Mouse (Mus musculus) lung, postnatal 0 days (tissue): ENCODE data around the gene Aprt. TPM values are rescaled to one million over a fixed set of nuclear protein-coding genes. Genes with fewer than 3 reads are reported as not detected.

Source experiments
- ATAC-seq: fragments of 200-750 bp; cut with Nextera tagmentation; 2 replicates; pipeline ENCODE4 v1.8.0; 2017; ENCODE audit warnings: moderate library complexity
- DNase-seq: peaks from one replicate; pipeline ENCODE4 v3.0.0-alpha.2; 2016; ENCODE audit warnings: low spot score
- H3K27ac ChIP-seq: fragments of 300-500 bp; sonication (generic); 2 replicates; pipeline ENCODE4 v1.5.1; 2014; ENCODE audit warnings: antibody characterized with exemption, mild to moderate bottlenecking, low read length, mixed read lengths
- H3K27me3 ChIP-seq: fragments of 300-500 bp; sonication (generic); replicated peaks from 2 replicates; pipeline ENCODE4 v1.6.1; 2014; ENCODE audit warnings: low read length, mixed read lengths; ENCODE audit not compliant: insufficient read depth
- H3K36me3 ChIP-seq: fragments of 300-500 bp; sonication (generic); 2 replicates; pipeline ENCODE4 v1.6.1; 2014; ENCODE audit warnings: low read length, mixed read lengths; ENCODE audit not compliant: insufficient read depth
- H3K4me1 ChIP-seq: fragments of 300-500 bp; sonication (generic); 2 replicates; pipeline ENCODE4 v1.6.1; 2014; ENCODE audit warnings: antibody characterized with exemption, low read depth, low read length, mixed read lengths; ENCODE audit not compliant: insufficient read depth
- H3K4me2 ChIP-seq: fragments of 300-500 bp; sonication (generic); replicated peaks from 2 replicates; pipeline ENCODE4 v1.6.1; 2014; ENCODE audit warnings: low read depth, mild to moderate bottlenecking, low read length, moderate library complexity, mixed read lengths
- H3K4me3 ChIP-seq: fragments of 300-500 bp; sonication (generic); 2 replicates; pipeline ENCODE4 v1.5.1; 2014; ENCODE audit warnings: low read depth, low read length
- H3K9ac ChIP-seq: fragments of 300-500 bp; sonication (generic); replicated peaks from 2 replicates; pipeline ENCODE4 v1.6.1; 2014; ENCODE audit warnings: low read depth, mild to moderate bottlenecking
- H3K9me3 ChIP-seq: fragments of 300-500 bp; sonication (generic); 2 replicates; pipeline ENCODE4 v1.6.1; 2016; ENCODE audit warnings: low read length, mixed read lengths
- CTCF ChIP-seq: IDR thresholded peaks from 2 replicates; pipeline ENCODE4 v1.5.1; 2016; ENCODE audit warnings: antibody characterized with exemption, mild to moderate bottlenecking
- EP300 ChIP-seq: IDR thresholded peaks from 2 replicates; pipeline ENCODE4 v1.6.1; 2016; ENCODE audit warnings: antibody characterized with exemption, mild to moderate bottlenecking, control low read depth
- WGBS: fragments of 180-500 bp; shearing (Covaris S2); extraction: QIAGEN DNeasy Blood & Tissue Kit; methylation state at CpG from one replicate; pipeline ENCODE4 v1.1.7; 2014; 5-methylcytosine and 5-hydroxymethylcytosine counted together
- polyA plus RNA-seq: library from polyadenylated mRNA; unstranded; fragments of >200 nt; fragmentation: Nextera tagmentation; extraction: Ambion mirVana; gene quantifications from 2 replicates; pipeline ENCODE4 v1.2.1, GENCODE M21; 2015

Gene Aprt
- polyA plus RNA-seq, 1 experiment from 2014 or later, result 206 TPM

- ATAC-seq (no peak), DNase-seq (no peak)
- Histone ChIP-seq H3K4me1 (no peaks in the 10 kb centered on the region), H3K4me2 (no peak overlapping the region), H3K4me3 (no peak overlapping the region), H3K36me3 (no peaks in the 10 kb centered on the region), H3K9me3 (no peaks in the 10 kb centered on the region), H3K9ac (no peak overlapping the region), H3K27me3 (no peaks in the 10 kb centered on the region), H3K27ac (no peak overlapping the region)
- TF ChIP-seq EP300 (no peak), CTCF (no peak)
- WGBS, result 79% methylated on average over 19 of the region's 19 CpGs
Measured at GRCm38 (mm10) chr8:122593783-122594507, 17.2 kb upstream of the Aprt start.

- Histone ChIP-seq H3K27me3 (no peaks in the 10 kb centered on the region), H3K9ac (no peak overlapping the region), H3K36me3 (no peaks in the 10 kb centered on the region), H3K4me3 (no peak overlapping the region), H3K9me3 (no peaks in the 10 kb centered on the region), H3K4me1 (no peaks in the 10 kb centered on the region), H3K4me2 (no peak overlapping the region), H3K27ac (no peak overlapping the region)
- no peak for TF ChIP-seq EP300
- no peak for TF ChIP-seq CTCF
- DNase-seq, result peak; percentile 46
- peak; percentile 50; the same call in 1 of the 2 replicates for ATAC-seq
- 64% methylated on average over 12 of the region's 12 CpGs for WGBS
Measured at GRCm38 (mm10) chr8:122593240-122593639, 16.5 kb upstream of the Aprt start.

- TF ChIP-seq EP300 (no peak), CTCF (no peak)
- Histone ChIP-seq H3K36me3 (no peaks in the 10 kb centered on the region), H3K27me3 (no peaks in the 10 kb centered on the region), H3K9ac (no peak overlapping the region), H3K4me3 (no peak overlapping the region), H3K4me1 (no peaks in the 10 kb centered on the region), H3K4me2 (no peak overlapping the region), H3K9me3 (no peaks in the 10 kb centered on the region), H3K27ac (no peak overlapping the region)
- DNase-seq (no peak), ATAC-seq (no peak)
- 83% methylated on average over 10 of the region's 10 CpGs for WGBS
Measured at GRCm38 (mm10) chr8:122586749-122587148, 10.0 kb upstream of the Aprt start.

- 77% methylated on average over 7 of the region's 7 CpGs for WGBS
- H3K27ac ChIP-seq, result no peak overlapping the region
Measured at GRCm38 (mm10) chr8:122586171-122586570, 9.5 kb upstream of the Aprt start.

GRCm38 (mm10) chr8:122585411-122585891 is 8.7 kb upstream of the Aprt start:
- H3K27me3 ChIP-seq, result no peaks in the 10 kb centered on the region
- no peak overlapping the region for H3K4me3 ChIP-seq
- no peaks in the 10 kb centered on the region for H3K9me3 ChIP-seq
- no peak overlapping the region for H3K9ac ChIP-seq
- no peaks in the 10 kb centered on the region for H3K4me1 ChIP-seq
- no peak overlapping the region for H3K4me2 ChIP-seq
- DNase-seq, result peak; percentile 48
- H3K36me3 ChIP-seq, result no peaks in the 10 kb centered on the region
- TF ChIP-seq CTCF (no peak), EP300 (no peak)
- 34% methylated on average over 14 of the region's 14 CpGs for WGBS
- peak; percentile 52 for ATAC-seq
- H3K27ac ChIP-seq, result no peak overlapping the region

More at GRCm38 (mm10) chr8:122586171-122586570, 9.5 kb upstream of the Aprt start:
- Histone ChIP-seq H3K4me3 (no peak overlapping the region), H3K27me3 (no peaks in the 10 kb centered on the region), H3K4me2 (no peak overlapping the region), H3K4me1 (no peaks in the 10 kb centered on the region), H3K9me3 (no peaks in the 10 kb centered on the region), H3K9ac (no peak overlapping the region), H3K36me3 (no peaks in the 10 kb centered on the region)
- no peak for ATAC-seq
- no peak for TF ChIP-seq EP300
- no peak for TF ChIP-seq CTCF
- DNase-seq, result no peak

GRCm38 (mm10) chr8:122584981-122585380 is 8.3 kb upstream of the Aprt start:
- H3K4me1 ChIP-seq, result no peaks in the 10 kb centered on the region
- H3K4me2 ChIP-seq, result no peak overlapping the region
- H3K36me3 ChIP-seq, result no peaks in the 10 kb centered on the region
- ATAC-seq (no peak), DNase-seq (no peak)
- H3K9me3 ChIP-seq, result no peaks in the 10 kb centered on the region
- TF ChIP-seq CTCF, result no peak
- TF ChIP-seq EP300, result no peak
- no peak overlapping the region for H3K27ac ChIP-seq
- 82% methylated on average over 9 of the region's 9 CpGs for WGBS
- no peak overlapping the region for H3K9ac ChIP-seq
- no peak overlapping the region for H3K4me3 ChIP-seq
- H3K27me3 ChIP-seq, result no peaks in the 10 kb centered on the region
